ENCODE assay signal across 8 mouse cellular contexts in genomic region chr4:35225734-35226495, GRCm38 (mm10). TPM values are rescaled to one million over a fixed set of nuclear protein-coding genes. Genes with fewer than 3 reads are reported as not detected.
A peak's percentile ranks its signal among the peaks of the same experiment; 100 is the strongest.
DNase-seq lines count a peak whose midpoint lies in the region; ATAC-seq and TF ChIP-seq lines count a peak whose summit lies in the region.

Gene C9orf72, minus strand, starts transcription at chr4:35226175.

- H3K4me1 ChIP-seq in erythroblast, embryonic 14.5 days (ENCODE audit: control insufficient read depth): peaks cover 29% of the 10 kb centered on the region
- no peaks in the 10 kb centered on the region for H3K4me1 ChIP-seq in heart, embryonic 11.5 days (ENCODE audit: control insufficient read depth, insufficient read depth, low read length)
- H3K4me1 ChIP-seq in kidney, embryonic 16.5 days (ENCODE audit: insufficient read depth, low read length): no peaks in the 10 kb centered on the region
- H3K4me1 ChIP-seq in liver, adult 2 months (ENCODE audit: control insufficient read depth, insufficient read depth, low read length): peaks cover 5% of the 10 kb centered on the region

- H3K9me3 ChIP-seq in erythroblast, embryonic 14.5 days (ENCODE audit: control insufficient read depth, low read length): no peaks in the 10 kb centered on the region
- no peaks in the 10 kb centered on the region for H3K9me3 ChIP-seq in heart, embryonic 11.5 days (replicated peaks; ENCODE audit: control insufficient read depth, low read length)
- H3K9me3 ChIP-seq in kidney, embryonic 16.5 days (ENCODE audit: low read length): no peaks in the 10 kb centered on the region

- H3ac ChIP-seq in C2C12 (ENCODE audit: control insufficient read depth, insufficient read length, low read depth): peak within 1 kb of the TSS; percentile 66
- H3ac ChIP-seq in myocyte (ENCODE audit: control insufficient read depth, insufficient read length): peak within 1 kb of the TSS; percentile 51

- peak within 1 kb of the TSS; percentile 36 for H3K27ac ChIP-seq in heart, embryonic 11.5 days (ENCODE audit: low read depth, low read length)
- H3K27ac ChIP-seq in kidney, embryonic 16.5 days (ENCODE audit: low read length): peak within 1 kb of the TSS; percentile 82
- peak within 1 kb of the TSS; percentile 92 for H3K27ac ChIP-seq in liver, adult 2 months (replicated peaks; ENCODE audit: insufficient read depth, low read depth, low read length)

- peak; percentile 96 for ATAC-seq in heart, embryonic 11.5 days (replicated peaks; ENCODE audit: insufficient number of reproducible peaks, low FRiP score, low TSS enrichment)
- peak; percentile 99 for ATAC-seq in kidney, embryonic 16.5 days (ENCODE audit: low FRiP score, low TSS enrichment)

- H3K4me3 ChIP-seq in C2C12 (ENCODE audit: insufficient read depth, poor library complexity, severe bottlenecking) (peak within 1 kb of the TSS; percentile 56), myocyte (peak within 1 kb of the TSS; percentile 81)
- peak within 1 kb of the TSS; percentile 66 for H3K4me3 ChIP-seq in erythroblast, embryonic 14.5 days (replicated peaks)
- H3K4me3 ChIP-seq in heart, embryonic 11.5 days (ENCODE audit: low read depth, low read length): peak within 1 kb of the TSS; percentile 88
- H3K4me3 ChIP-seq in kidney, embryonic 16.5 days (ENCODE audit: low read length): peak within 1 kb of the TSS; percentile 87
- H3K4me3 ChIP-seq in liver, adult 2 months (ENCODE audit: insufficient read depth, low read depth, low read length): peak within 1 kb of the TSS; percentile 64

- under 1% methylated on average over 40 of the region's 51 CpGs for WGBS in heart, embryonic 11.5 days (ENCODE audit: insufficient replicate concordance)
- WGBS in kidney, embryonic 16.5 days: under 1% methylated on average over 44 of the region's 51 CpGs
- under 1% methylated on average over 51 of the region's 51 CpGs for WGBS in liver, adult 2 months

- H3K9ac ChIP-seq in heart, embryonic 11.5 days (ENCODE audit: low read depth, low read length): peak within 1 kb of the TSS; percentile 85
- H3K9ac ChIP-seq in kidney, embryonic 16.5 days (replicated peaks; ENCODE audit: low read length): peak within 1 kb of the TSS; percentile 81
- peak within 1 kb of the TSS; percentile 88 for H3K9ac ChIP-seq in liver, adult 2 months (ENCODE audit: low read depth, low read length)

- H3K27me3 ChIP-seq in C2C12 (ENCODE audit: control insufficient read depth, insufficient read depth, insufficient read length) (no peaks in the 10 kb centered on the region), myocyte (ENCODE audit: control insufficient read depth, insufficient read depth, insufficient read length) (no peaks in the 10 kb centered on the region)
- H3K27me3 ChIP-seq in erythroblast, embryonic 14.5 days (ENCODE audit: control insufficient read depth): no peaks in the 10 kb centered on the region; the same call in 1 of the 2 replicates
- no peaks in the 10 kb centered on the region for H3K27me3 ChIP-seq in heart, embryonic 11.5 days (ENCODE audit: control insufficient read depth, insufficient read depth, low read length)
- no peaks in the 10 kb centered on the region for H3K27me3 ChIP-seq in kidney, embryonic 16.5 days (ENCODE audit: insufficient read depth, low read length)
- H3K27me3 ChIP-seq in liver, adult 2 months (ENCODE audit: control insufficient read depth, insufficient read depth, low read length): no peaks in the 10 kb centered on the region
- H3K27me3 ChIP-seq in splenic B cell, adult 2 months (ENCODE audit: control insufficient read depth, insufficient read depth, low read length, poor library complexity, severe bottlenecking): no peaks in the 10 kb centered on the region

- TF ChIP-seq POLR2A in brain, embryonic 14.5 days (IDR thresholded peaks at IDR 0.05; ENCODE audit: borderline replicate concordance, extremely low read depth, insufficient read depth, insufficient read length, poor library complexity, severe bottlenecking): peak; percentile 85
- TF ChIP-seq POLR2A in liver, adult 2 months (IDR thresholded peaks at IDR 0.05; ENCODE audit: extremely low read depth, insufficient read depth, low read length): peak; percentile 80
- peak; percentile 88 for TF ChIP-seq POLR2A in myocyte (IDR thresholded peaks at IDR 0.05; ENCODE audit: insufficient read length, low read depth)

- TF ChIP-seq CTCF in C2C12 (IDR thresholded peaks at IDR 0.05; ENCODE audit: control insufficient read depth, insufficient read depth, insufficient read length): no peak
- no peak for TF ChIP-seq CTCF in brain, embryonic 14.5 days (IDR thresholded peaks at IDR 0.05; ENCODE audit: borderline replicate concordance, extremely low read depth, insufficient read depth, insufficient read length)
- TF ChIP-seq CTCF in liver, adult 2 months (IDR thresholded peaks at IDR 0.05; ENCODE audit: low read depth, low read length): no peak

- H3K79me3 ChIP-seq in C2C12 (ENCODE audit: low read depth): peaks cover 3% of the 10 kb centered on the region

- peak within 1 kb of the TSS; percentile 83 for H3K4me2 ChIP-seq in heart, embryonic 11.5 days
- H3K4me2 ChIP-seq in kidney, embryonic 16.5 days (replicated peaks; ENCODE audit: low read depth, low read length): peak within 1 kb of the TSS; percentile 81
- peak within 1 kb of the TSS; percentile 94 for H3K4me2 ChIP-seq in myocyte (ENCODE audit: low read depth)

- peak; percentile 99 for DNase-seq in brain, embryonic 14.5 days (ENCODE audit: low read depth)
- DNase-seq in liver, adult 2 months (ENCODE audit: extremely low read depth, low read depth, low spot score): peak; percentile 90
- peak; percentile 98 for DNase-seq in splenic B cell, adult 2 months (ENCODE audit: low read depth, low spot score)

- H3K36me3 ChIP-seq in C2C12 (ENCODE audit: control insufficient read depth, insufficient read depth) (no peaks in the 10 kb centered on the region), myocyte (ENCODE audit: control insufficient read depth, insufficient read depth) (no peaks in the 10 kb centered on the region)
- no peaks in the 10 kb centered on the region for H3K36me3 ChIP-seq in erythroblast, embryonic 14.5 days (ENCODE audit: control insufficient read depth)
- no peaks in the 10 kb centered on the region for H3K36me3 ChIP-seq in heart, embryonic 11.5 days (ENCODE audit: control insufficient read depth, insufficient read depth, low read length)
- H3K36me3 ChIP-seq in kidney, embryonic 16.5 days (ENCODE audit: insufficient read depth, low read length): no peaks in the 10 kb centered on the region
- no peaks in the 10 kb centered on the region for H3K36me3 ChIP-seq in liver, adult 2 months (ENCODE audit: control insufficient read depth, insufficient read depth, low read length)
- H3K36me3 ChIP-seq in splenic B cell, adult 2 months (ENCODE audit: control insufficient read depth, insufficient read depth, low read length, poor library complexity, severe bottlenecking): no peaks in the 10 kb centered on the region

- H3K79me2 ChIP-seq in C2C12 (ENCODE audit: control insufficient read depth, insufficient read depth) (peaks cover 25% of the 10 kb centered on the region), myocyte (ENCODE audit: control insufficient read depth, insufficient read depth) (peaks cover 28% of the 10 kb centered on the region)
- H3K79me2 ChIP-seq in liver, adult 2 months (ENCODE audit: control insufficient read depth, insufficient read depth, low read length): peaks cover 5% of the 10 kb centered on the region; the same call in 1 of the 2 replicates

TF ChIP-seq in C2C12, 6 proteins besides CTCF, POLR2A, EP300 and RAD21:
- TF ChIP-seq USF1 (IDR thresholded peaks at IDR 0.05; ENCODE audit: low read depth) (peak; percentile 10), MAX (IDR thresholded peaks at IDR 0.05) (peak; percentile 83), CEBPB (IDR thresholded peaks at IDR 0.05; ENCODE audit: low read depth) (no peak)

TF ChIP-seq in myocyte, 11 proteins besides CTCF, POLR2A, EP300 and RAD21:
- no peak for TF ChIP-seq TCF3 (IDR thresholded peaks at IDR 0.05; ENCODE audit: insufficient read length, low read depth)
- peak; percentile 9 to 42 (median 29) for TF ChIP-seq MYOD1 (IDR thresholded peaks at IDR 0.05; ENCODE audit: control insufficient read depth in 1 of 3, insufficient read length in 2 of 3, low read depth in 2 of 3)
- TF ChIP-seq REST (IDR thresholded peaks at IDR 0.05; ENCODE audit: insufficient read depth, insufficient read length): no peak
- TF ChIP-seq MAX (IDR thresholded peaks at IDR 0.05; ENCODE audit: low read depth): peak; percentile 36
- no peak for TF ChIP-seq CEBPB (IDR thresholded peaks at IDR 0.05; ENCODE audit: insufficient read depth, poor library complexity, severe bottlenecking)
- peak; percentile 38 for TF ChIP-seq USF1 (IDR thresholded peaks at IDR 0.05; ENCODE audit: low read depth)
- TF ChIP-seq MYOG (IDR thresholded peaks at IDR 0.05; ENCODE audit: control insufficient read depth in 1 of 3, insufficient read depth in 1 of 3, insufficient read length in 2 of 3, low read depth in 2 of 3): peak in 2 of 3 experiments; percentile 1 to 53
- TF ChIP-seq SRF (IDR thresholded peaks at IDR 0.05; ENCODE audit: control insufficient read depth, insufficient read length, low read depth): peak; percentile 27
- TF ChIP-seq TCF12 (IDR thresholded peaks at IDR 0.05; ENCODE audit: insufficient read depth, poor library complexity, severe bottlenecking): no peak
- TF ChIP-seq POLR2AphosphoS2 (IDR thresholded peaks at IDR 0.05; ENCODE audit: insufficient read length, low read depth): peak; percentile 79
- TF ChIP-seq E2F4 (IDR thresholded peaks at IDR 0.05; ENCODE audit: insufficient read depth): no peak

RNA-seq across cellular contexts. Expression of gene C9orf72, which starts in this region (rescaled TPM):
- polyA plus RNA-seq in C2C12 (2012; fragmentation: generic; extraction: Trizol): 5.7 TPM
- polyA plus RNA-seq in brain, embryonic 14.5 days (2012; rRNA removed): 40.9 and 41.8 TPM in 2 replicates
- not detected in 2 replicates for polyA plus RNA-seq in erythroblast, embryonic 14.5 days (2012)
- 20.7 and 26.5 TPM in 2 replicates for polyA plus RNA-seq in heart, embryonic 11.5 days (2014; fragmentation: Nextera tagmentation; extraction: Ambion mirVana)
- polyA plus RNA-seq in kidney, embryonic 16.5 days (2015; fragmentation: Nextera tagmentation; extraction: Ambion mirVana): 11.1 and 12.5 TPM in 2 replicates
- total RNA-seq in liver, adult 2 months (2014; rRNA removed): 8.9 and 9.4 TPM in 2 replicates
- polyA plus RNA-seq in liver, adult 2 months (2012; rRNA removed): 3.0 and 3.7 TPM in 2 replicates
- polyA plus RNA-seq in myocyte (2012; fragmentation: generic; extraction: Trizol): 13.1 TPM

Comparison
In these comparisons a context has a peak if more than half of its experiments do, and no peak if none do; other contexts are left out.
1. Peak in every context shown above with its lines: DNase-seq, ATAC-seq, H3K4me3 ChIP-seq and H3K27ac ChIP-seq.
2. H3K27ac ChIP-seq: peak in every context shown above with its lines; median percentile 92 in liver, adult 2 months; 82 in kidney, embryonic 16.5 days; 36 in heart, embryonic 11.5 days.